In genomic region chr2:158477640-158478039, GRCm38 (mm10) we compare ENCODE assay signal across 45 mouse cellular contexts. TPM values are rescaled to one million over a fixed set of nuclear protein-coding genes. Genes with fewer than 3 reads are reported as not detected.
"Had no signal": no experiment of that assay in that cellular context is flagged by ENCODE, and none has a peak within 500 bp of the region (broad histone marks: within the 10 kb centered on the region; RNA-seq: fewer than 3 reads in every experiment).

No protein-coding gene starts in this region.

- H3K4me2 ChIP-seq: limb, embryonic 12.5 days; limb, embryonic 13.5 days; limb, embryonic 15.5 days; liver, embryonic 11.5 days; liver, embryonic 13.5 days; liver, embryonic 15.5 days; lung, embryonic 14.5 days; lung, embryonic 15.5 days; midbrain, embryonic 11.5 days; midbrain, embryonic 12.5 days; midbrain, embryonic 13.5 days; midbrain, embryonic 15.5 days; neural tube, embryonic 12.5 days had no signal

- H3K27ac ChIP-seq: limb, embryonic 10.5 days; limb, embryonic 12.5 days; limb, embryonic 13.5 days; limb, embryonic 15.5 days; liver, embryonic 13.5 days; liver, embryonic 14.5 days; liver, embryonic 15.5 days; lung, embryonic 15.5 days; macrophage; midbrain, embryonic 10.5 days; midbrain, embryonic 12.5 days; midbrain, embryonic 13.5 days; midbrain, embryonic 15.5 days; neural tube, embryonic 12.5 days had no signal

- H3K27me3 ChIP-seq: limb, embryonic 12.5 days; limb, embryonic 13.5 days; limb, embryonic 15.5 days; liver, embryonic 13.5 days; liver, embryonic 15.5 days; lung, embryonic 15.5 days; megakaryocyte, embryonic 14.5 days; midbrain, embryonic 12.5 days; midbrain, embryonic 13.5 days; midbrain, embryonic 15.5 days; neural tube, embryonic 12.5 days had no signal

- DNase-seq: left cerebral cortex, postnatal 4 days; liver; liver, embryonic 13.5 days; liver, postnatal 0 days; lung, adult 18-20 months; lung, adult 2 months; lung, embryonic 14.5 days; lung, postnatal 10 days; lung, postnatal 14 days; lung, postnatal 36 days; lung, postnatal 4 days; midbrain, embryonic 14.5 days had no signal

- H3K9me3 ChIP-seq: limb, embryonic 10.5 days; limb, embryonic 12.5 days; limb, embryonic 13.5 days; limb, embryonic 15.5 days; liver, embryonic 13.5 days; liver, embryonic 15.5 days; lung, embryonic 15.5 days; megakaryocyte, embryonic 14.5 days; midbrain, embryonic 10.5 days; midbrain, embryonic 12.5 days; midbrain, embryonic 13.5 days; midbrain, embryonic 15.5 days; neural tube, embryonic 12.5 days had no signal

- H3K4me1 ChIP-seq: limb, embryonic 10.5 days; limb, embryonic 12.5 days; limb, embryonic 13.5 days; limb, embryonic 15.5 days; liver, embryonic 13.5 days; liver, embryonic 15.5 days; lung, embryonic 15.5 days; megakaryocyte, embryonic 14.5 days; midbrain, embryonic 10.5 days; midbrain, embryonic 12.5 days; midbrain, embryonic 13.5 days; midbrain, embryonic 15.5 days; neural tube, embryonic 12.5 days had no signal

- ATAC-seq: liver, postnatal 0 days; lung, postnatal 0 days; midbrain, embryonic 13.5 days; midbrain, embryonic 15.5 days; midbrain, embryonic 16.5 days had no signal

- H3K4me3 ChIP-seq: limb, embryonic 10.5 days; limb, embryonic 12.5 days; limb, embryonic 13.5 days; limb, embryonic 15.5 days; liver, embryonic 13.5 days; liver, embryonic 15.5 days; lung, embryonic 15.5 days; megakaryocyte, embryonic 14.5 days; midbrain, embryonic 10.5 days; midbrain, embryonic 12.5 days; midbrain, embryonic 13.5 days; midbrain, embryonic 15.5 days; myocyte; neural tube, embryonic 12.5 days had no signal

- H3K9ac ChIP-seq: limb, embryonic 12.5 days; limb, embryonic 13.5 days; limb, embryonic 15.5 days; liver, embryonic 13.5 days; liver, embryonic 14.5 days; liver, embryonic 15.5 days; liver, postnatal 0 days; lung, embryonic 14.5 days; lung, embryonic 15.5 days; midbrain, embryonic 12.5 days; midbrain, embryonic 13.5 days; midbrain, embryonic 15.5 days; neural tube, embryonic 12.5 days had no signal

RNA-seq across cellular contexts. Expression of gene Adig, which starts 24.8 kb away (rescaled TPM):
- total RNA-seq: left cerebral cortex, postnatal 10 days; left cerebral cortex, postnatal 14 days; left cerebral cortex, postnatal 25 days; left cerebral cortex, postnatal 36 days; left cerebral cortex, postnatal 4 days; liver, adult 2 months; megakaryocyte progenitor cell, adult 5-6 weeks; megakaryocyte, adult 5-6 weeks; megakaryocyte-erythroid progenitor cell, adult 5-6 weeks; midbrain, postnatal 0 days; monocyte, adult 5-6 weeks had no signal
- polyA plus RNA-seq: limb, embryonic 10.5 days; limb, embryonic 12.5 days; liver, adult 2 months; liver, embryonic 11.5 days; liver, embryonic 13.5 days; liver, embryonic 14.5 days; liver, embryonic 15.5 days; liver, embryonic 16.5 days; liver, postnatal 0 days; lung, embryonic 15.5 days; lung, embryonic 16.5 days; macrophage; midbrain, embryonic 10.5 days; midbrain, embryonic 11.5 days; midbrain, embryonic 12.5 days; midbrain, embryonic 13.5 days; midbrain, embryonic 14.5 days; midbrain, embryonic 15.5 days; midbrain, embryonic 16.5 days; midbrain, postnatal 0 days; myocyte; neural tube, embryonic 11.5 days; neural tube, embryonic 12.5 days had no signal

RNA-seq across cellular contexts. Expression of gene Arhgap40, which starts 35.0 kb away (rescaled TPM):
- total RNA-seq: left cerebral cortex, postnatal 10 days; left cerebral cortex, postnatal 14 days; left cerebral cortex, postnatal 36 days; liver, adult 2 months; megakaryocyte progenitor cell, adult 5-6 weeks; megakaryocyte, adult 5-6 weeks; megakaryocyte-erythroid progenitor cell, adult 5-6 weeks; monocyte, adult 5-6 weeks had no signal
- polyA plus RNA-seq: limb, embryonic 10.5 days; limb, embryonic 11.5 days; liver, adult 2 months; liver, embryonic 11.5 days; liver, embryonic 13.5 days; liver, embryonic 16.5 days; liver, postnatal 0 days; lung, embryonic 14.5 days; lung, embryonic 15.5 days; lung, embryonic 16.5 days; macrophage; myocyte; neural tube, embryonic 11.5 days had no signal
